Mouse (Mus musculus) left cerebral cortex, adult 11 months (tissue): ENCODE results near the gene Taf8.

Experiments used
- DNase-seq: peaks from one replicate; pipeline ENCODE4 v3.0.0; 2022; ENCODE audit warnings: low spot score

Gene Taf8

GRCm38 (mm10) chr17:47458310-47458709 is 43.8 kb downstream of the Taf8 start:
- no peak for DNase-seq

- no peak for DNase-seq
Observed at GRCm38 (mm10) chr17:47454675-47455074, 47.4 kb downstream of the Taf8 start.

- DNase-seq = no peak
Observed at GRCm38 (mm10) chr17:47452886-47453285, 49.2 kb downstream of the Taf8 start.

GRCm38 (mm10) chr17:47450880-47451565 is 51.1 kb downstream of the Taf8 start:
- DNase-seq = no peak

GRCm38 (mm10) chr17:47450239-47450638 is 51.9 kb downstream of the Taf8 start:
- no peak for DNase-seq

- DNase-seq = no peak
Observed at GRCm38 (mm10) chr17:47449432-47449831, 52.7 kb downstream of the Taf8 start.

- no peak for DNase-seq
Observed at GRCm38 (mm10) chr17:47448523-47449372, 53.3 kb downstream of the Taf8 start.

GRCm38 (mm10) chr17:47446561-47446960 is 55.5 kb downstream of the Taf8 start:
- no peak for DNase-seq

GRCm38 (mm10) chr17:47446025-47446424 is 56.1 kb downstream of the Taf8 start:
- no peak for DNase-seq

GRCm38 (mm10) chr17:47445518-47445917 is 56.6 kb downstream of the Taf8 start:
- no peak for DNase-seq

GRCm38 (mm10) chr17:47444113-47444512 is 58.0 kb downstream of the Taf8 start:
- no peak for DNase-seq

- DNase-seq = no peak
Observed at GRCm38 (mm10) chr17:47442271-47442670, 59.8 kb downstream of the Taf8 start.

GRCm38 (mm10) chr17:47441296-47442051 is 60.6 kb downstream of the Taf8 start:
- no peak for DNase-seq

GRCm38 (mm10) chr17:47440359-47440890 is 61.7 kb downstream of the Taf8 start:
- DNase-seq = no peak

GRCm38 (mm10) chr17:47439396-47440028 is 62.6 kb downstream of the Taf8 start:
- DNase-seq = no peak

- DNase-seq = no peak
Observed at GRCm38 (mm10) chr17:47438611-47439010, 63.5 kb downstream of the Taf8 start.

- no peak for DNase-seq
Observed at GRCm38 (mm10) chr17:47436907-47437547, 65.1 kb downstream of the Taf8 start, which contains the start of gene 1700001C19Rik. TSS of gene 1700001C19Rik (minus strand) at chr17:47437376.

- no peak for DNase-seq
Observed at GRCm38 (mm10) chr17:47436156-47436906, 65.8 kb downstream of the Taf8 start, which contains the start of gene AI661453. TSS of gene AI661453 (plus strand) at chr17:47436615.
